Mouse (Mus musculus): Measurements from ENCODE around the gene Hist1h2bg. TPM values are rescaled to one million over a fixed set of nuclear protein-coding genes. Genes with fewer than 3 reads are reported as not detected.

Hist1h2bg gene
- 22.9 and 29.0 TPM in 2 replicates for polyA plus RNA-seq (2015; fragmentation: Nextera tagmentation; extraction: Ambion mirVana)

GRCm38 (mm10) chr13:23571022-23571503 lies at the start of gene Hist1h2bg, which contains the start of gene Hist1h2ae:
Gene Hist1h2bg (plus strand): TSS chr13:23571396.
Gene Hist1h2ae (minus strand): TSS chr13:23571220.

GRCm38 (mm10) chr13:23530901-23531875 lies 40.0 kb upstream of the Hist1h2bg start, which contains the start of gene Hist1h4h:
Gene Hist1h4h (plus strand): TSS chr13:23531050.

GRCm38 (mm10) chr13:23533560-23534367 lies 37.4 kb upstream of the Hist1h2bg start, which contains the start of gene Hist1h2af:
Gene Hist1h2af (plus strand): TSS chr13:23533906.

GRCm38 (mm10) chr13:23535137-23536075 lies 35.8 kb upstream of the Hist1h2bg start, which contains the start of gene Hist1h3g:
Gene Hist1h3g (plus strand): TSS chr13:23535422.

GRCm38 (mm10) chr13:23542999-23543607 lies 28.1 kb upstream of the Hist1h2bg start, which contains the start of gene Hist1h2bh:
Gene Hist1h2bh (minus strand): TSS chr13:23543392.

GRCm38 (mm10) chr13:23543965-23544786 lies 27.0 kb upstream of the Hist1h2bg start, which contains the start of gene Hist1h3f:
Gene Hist1h3f (plus strand): TSS chr13:23544052.

GRCm38 (mm10) chr13:23551146-23551834 lies 19.9 kb upstream of the Hist1h2bg start, which contains the start of gene Hist1h4f:
Gene Hist1h4f (minus strand): TSS chr13:23551648.

GRCm38 (mm10) chr13:23552962-23553361 lies 18.2 kb upstream of the Hist1h2bg start, which contains the start of gene Hist1h1d:
Gene Hist1h1d (plus strand): TSS chr13:23553262.

GRCm38 (mm10) chr13:23561883-23562659 lies 9.1 kb upstream of the Hist1h2bg start, which contains the start of gene Hist1h3e:
Gene Hist1h3e (minus strand): TSS chr13:23562369.

GRCm38 (mm10) chr13:23573898-23574524 lies 2.8 kb downstream of the Hist1h2bg start, which contains the start of the genes Hist1h2bf and Hist1h2ad:
Gene Hist1h2bf (minus strand): TSS chr13:23574196.
Gene Hist1h2ad (plus strand): TSS chr13:23574381.

GRCm38 (mm10) chr13:23575271-23575851 lies 4.2 kb downstream of the Hist1h2bg start, which contains the start of gene Hist1h3d:
Gene Hist1h3d (plus strand): TSS chr13:23575763.

GRCm38 (mm10) chr13:23581408-23582218 lies 10.4 kb downstream of the Hist1h2bg start, which contains the start of gene Hist1h4d:
Gene Hist1h4d (plus strand): TSS chr13:23581598.

GRCm38 (mm10) chr13:23620733-23621531 lies 49.7 kb downstream of the Hist1h2bg start, which contains the start of gene Hist1h2be:
Gene Hist1h2be (minus strand): TSS chr13:23621124.

